Mouse (Mus musculus) hindbrain, embryonic 11.5 days (tissue): ENCODE data around the gene Slc39a1. TPM values are rescaled to one million over a fixed set of nuclear protein-coding genes. Genes with fewer than 3 reads are reported as not detected.

Experiments used
- ATAC-seq: fragments of 200-750 bp; cut with Nextera tagmentation; 2 replicates; pipeline ENCODE4 v1.8.0; 2017; ENCODE audit warnings: mild to moderate bottlenecking, moderate TSS enrichment, moderate library complexity; ENCODE audit not compliant: low FRiP score
- DNase-seq: peaks from one replicate; pipeline ENCODE4 v3.0.0-alpha.2; 2015; ENCODE audit warnings: low spot score
- H3K27ac ChIP-seq: fragments of 300-500 bp; sonication (generic); 2 replicates; pipeline ENCODE4 v1.5.1; 2014; ENCODE audit warnings: mild to moderate bottlenecking, low read depth, low read length
- H3K27me3 ChIP-seq: fragments of 300-500 bp; sonication (generic); 2 replicates; pipeline ENCODE4 v1.6.1; 2014; ENCODE audit warnings: mild to moderate bottlenecking, low read length, moderate library complexity, mixed read lengths; ENCODE audit not compliant: control insufficient read depth, insufficient read depth
- H3K36me3 ChIP-seq: fragments of 300-500 bp; sonication (generic); 2 replicates; pipeline ENCODE4 v1.6.1; 2014; ENCODE audit warnings: mild to moderate bottlenecking, low read length, moderate library complexity, mixed read lengths; ENCODE audit not compliant: control insufficient read depth, insufficient read depth
- H3K4me1 ChIP-seq: fragments of 300-500 bp; sonication (generic); replicated peaks from 2 replicates; pipeline ENCODE4 v1.6.1; 2014; ENCODE audit warnings: low read length, mixed read lengths; ENCODE audit not compliant: control insufficient read depth, insufficient read depth
- H3K4me2 ChIP-seq: fragments of 300-500 bp; sonication (generic); replicated peaks from 2 replicates; pipeline ENCODE4 v1.6.1; 2014; ENCODE audit warnings: mild to moderate bottlenecking, low read depth, low read length
- H3K4me3 ChIP-seq: fragments of 300-500 bp; sonication (generic); 2 replicates; pipeline ENCODE4 v1.5.1; 2014; ENCODE audit warnings: low read depth, low read length
- H3K9ac ChIP-seq: fragments of 300-500 bp; sonication (generic); 2 replicates; pipeline ENCODE4 v1.6.1; 2014; ENCODE audit warnings: low read depth, low read length
- H3K9me3 ChIP-seq: fragments of 300-500 bp; sonication (generic); 2 replicates; pipeline ENCODE4 v1.6.1; 2016; ENCODE audit warnings: low read length; ENCODE audit not compliant: control insufficient read depth
- WGBS: fragments of 180-500 bp; shearing (Covaris S2); extraction: QIAGEN DNeasy Blood & Tissue Kit; methylation state at CpG from one replicate; pipeline ENCODE4 v1.1.7; 2014; 5-methylcytosine and 5-hydroxymethylcytosine counted together
- polyA plus RNA-seq: library from polyadenylated mRNA; unstranded; fragments of >200 nt; fragmentation: Nextera tagmentation; extraction: Ambion mirVana; gene quantifications from 2 replicates; pipeline ENCODE4 v1.2.1, GENCODE M21; 2014

The Slc39a1 gene
- polyA plus RNA-seq, 1 experiment from 2014 or later: 55.3 TPM

DNA sequence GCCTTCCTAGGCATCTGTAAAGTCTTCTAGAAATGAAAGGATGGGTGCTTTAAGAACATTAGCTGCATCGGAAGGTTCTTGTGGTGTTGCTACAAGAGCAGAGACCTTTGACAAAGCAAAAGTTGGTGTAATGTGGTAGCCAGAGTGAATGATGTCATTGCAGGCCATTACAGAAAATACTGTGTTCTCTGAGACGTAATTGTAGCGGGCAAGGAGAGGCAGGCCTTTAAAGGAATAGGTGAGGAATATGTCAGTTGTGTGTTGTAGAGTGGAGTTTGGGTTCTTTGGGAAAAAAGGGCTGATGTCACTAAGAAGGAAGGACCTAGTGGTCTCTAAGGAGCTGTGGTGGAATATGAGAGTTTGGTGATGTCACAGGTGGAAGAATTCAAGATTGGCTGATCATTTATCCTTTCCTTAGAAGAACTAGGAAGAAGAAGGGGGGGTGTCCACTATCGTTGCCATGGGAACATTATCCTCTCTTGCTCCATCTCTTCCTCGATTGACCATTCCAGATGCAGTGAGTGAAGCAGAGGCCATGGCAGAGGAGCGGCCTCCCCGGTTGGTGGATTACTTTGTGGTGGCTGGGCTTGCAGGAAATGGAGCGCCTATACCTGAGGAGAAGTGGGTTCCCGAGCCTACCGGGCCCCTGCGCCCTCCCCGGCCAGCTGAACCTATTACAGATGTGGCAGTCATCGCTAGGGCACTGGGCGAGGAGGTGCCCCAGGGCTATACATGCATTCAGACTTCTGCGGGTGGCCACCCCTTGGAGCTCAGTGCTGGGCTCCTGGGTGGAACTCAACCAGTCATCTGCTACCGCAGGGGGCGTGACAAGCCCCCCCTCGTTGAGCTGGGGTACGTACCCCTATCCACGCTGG lies 19.2 kb downstream of the Slc39a1 start:
- Histone ChIP-seq H3K9me3 (no peaks in the 10 kb centered on the region), H3K4me1 (0 out of 2 replicates have a peak, but pooled peaks cover 3% of the 10 kb centered on the region), H3K9ac (no peak overlapping the region), H3K4me2 (no peak overlapping the region), H3K36me3 (no peaks in the 10 kb centered on the region), H3K4me3 (no peak overlapping the region), H3K27ac (no peak overlapping the region), H3K27me3 (no peaks in the 10 kb centered on the region)
- 93% methylated on average over 20 of the region's 20 CpGs for WGBS
- ATAC-seq (no peak), DNase-seq (no peak)

DNA sequence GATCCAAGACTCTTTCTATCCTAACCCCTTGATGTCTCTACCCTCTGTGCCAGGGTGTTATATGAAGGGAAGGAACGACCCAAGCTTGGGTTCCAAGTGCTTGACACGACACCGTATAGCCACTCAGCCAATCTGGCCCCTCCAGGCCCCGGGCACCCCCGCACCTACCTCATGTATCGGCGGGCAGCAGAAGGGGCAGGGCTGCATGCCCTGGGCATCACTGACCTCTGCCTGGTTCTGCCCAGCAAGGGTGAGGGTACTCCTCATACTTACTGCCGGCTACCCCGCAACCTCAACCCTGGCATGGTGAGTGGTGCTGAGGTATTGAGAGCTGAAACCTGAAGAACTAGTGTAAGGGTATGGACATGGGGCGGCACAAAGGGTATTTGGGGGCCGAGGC lies 20.2 kb downstream of the Slc39a1 start:
- Histone ChIP-seq H3K4me1 (0 out of 2 replicates have a peak, but pooled peaks cover 3% of the 10 kb centered on the region), H3K9ac (no peak overlapping the region), H3K9me3 (no peaks in the 10 kb centered on the region), H3K27ac (no peak overlapping the region), H3K27me3 (no peaks in the 10 kb centered on the region), H3K36me3 (no peaks in the 10 kb centered on the region), H3K4me2 (no peak overlapping the region), H3K4me3 (no peak overlapping the region)
- ATAC-seq (no peak), DNase-seq (no peak)
- whole genome bisulfite sequencing: 98% methylated on average over 11 of the region's 11 CpGs

DNA sequence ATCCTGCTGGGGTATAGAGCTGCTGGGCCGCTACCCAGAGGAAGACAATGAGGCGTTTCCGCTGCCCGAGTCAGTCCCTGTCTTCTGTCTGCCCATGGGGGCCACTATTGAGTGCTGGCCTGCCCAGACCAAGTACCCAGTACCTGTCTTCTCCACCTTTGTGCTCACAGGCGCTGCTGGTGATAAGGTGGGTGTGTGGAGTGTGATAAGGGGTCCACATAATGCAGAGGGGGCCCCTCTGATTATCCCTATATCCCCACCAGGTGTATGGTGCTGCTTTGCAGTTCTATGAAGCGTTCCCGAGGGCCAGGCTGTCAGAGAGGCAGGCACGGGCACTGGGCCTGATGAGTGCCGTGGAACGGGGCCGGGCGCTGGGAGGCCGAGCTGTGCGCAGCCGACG lies 21.0 kb downstream of the Slc39a1 start:
- no peak overlapping the region for H3K9ac ChIP-seq
- H3K4me1 ChIP-seq: 0 out of 2 replicates have a peak, but pooled peaks cover 3% of the 10 kb centered on the region
- 91% methylated on average over 16 of the region's 16 CpGs for WGBS
- no peaks in the 10 kb centered on the region for H3K9me3 ChIP-seq
- H3K36me3 ChIP-seq: no peaks in the 10 kb centered on the region
- no peak overlapping the region for H3K4me2 ChIP-seq
- no peak overlapping the region for H3K4me3 ChIP-seq
- DNase-seq (no peak), ATAC-seq (no peak)
- no peaks in the 10 kb centered on the region for H3K27me3 ChIP-seq
- no peak overlapping the region for H3K27ac ChIP-seq

DNA sequence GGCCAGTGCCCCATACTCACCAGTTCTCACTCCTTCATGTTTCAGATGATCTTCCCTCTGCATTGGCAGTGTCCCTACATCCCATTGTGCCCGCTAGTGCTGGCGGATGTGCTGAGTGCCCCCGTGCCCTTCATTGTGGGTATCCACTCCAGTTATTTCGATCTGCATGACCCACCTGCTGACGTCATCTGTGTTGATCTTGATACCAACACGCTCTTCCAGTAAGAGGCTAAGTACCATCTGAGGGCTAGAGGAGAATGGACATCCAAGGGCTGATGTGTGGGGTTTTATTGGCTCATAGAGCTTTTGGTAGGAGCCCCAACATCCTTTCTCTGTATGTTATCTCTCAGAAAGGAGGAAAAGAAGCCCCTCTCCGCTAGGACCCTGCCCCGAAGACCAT lies 22.8 kb downstream of the Slc39a1 start:
- WGBS: 98% methylated on average over 8 of the region's 8 CpGs
- Histone ChIP-seq H3K4me3 (no peak overlapping the region), H3K9me3 (no peaks in the 10 kb centered on the region), H3K4me2 (no peak overlapping the region), H3K27me3 (no peaks in the 10 kb centered on the region), H3K27ac (no peak overlapping the region), H3K36me3 (no peaks in the 10 kb centered on the region), H3K9ac (no peak overlapping the region), H3K4me1 (no peaks in the 10 kb centered on the region)
- ATAC-seq: no peak
- DNase-seq: no peak

DNA sequence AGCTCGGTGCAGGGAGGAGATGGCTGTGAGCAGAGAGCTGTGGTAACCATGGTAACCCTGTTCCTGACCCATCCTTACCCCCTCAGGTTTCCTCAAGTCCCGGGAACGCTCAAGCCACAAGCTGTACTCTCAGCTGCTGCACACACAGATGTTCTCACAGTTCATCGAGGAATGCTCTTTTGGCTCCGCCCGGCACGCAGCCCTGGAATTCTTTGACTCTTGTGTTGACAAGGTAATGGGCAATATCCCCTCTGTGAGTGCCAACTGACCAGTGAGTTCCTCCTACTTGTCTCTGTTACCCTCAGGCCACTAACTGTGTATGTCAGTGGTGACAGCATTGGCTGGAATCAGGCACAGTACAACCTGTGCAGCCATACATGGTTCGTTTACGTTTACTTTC lies 24.2 kb downstream of the Slc39a1 start:
- no peaks in the 10 kb centered on the region for H3K27me3 ChIP-seq
- ATAC-seq (no peak), DNase-seq (no peak)
- no peak overlapping the region for H3K9ac ChIP-seq
- no peaks in the 10 kb centered on the region for H3K9me3 ChIP-seq
- H3K36me3 ChIP-seq: no peaks in the 10 kb centered on the region
- no peak overlapping the region for H3K4me3 ChIP-seq
- no peak overlapping the region for H3K4me2 ChIP-seq
- WGBS: 71% methylated on average over 9 of the region's 9 CpGs
- no peak overlapping the region for H3K27ac ChIP-seq
- H3K4me1 ChIP-seq: no peaks in the 10 kb centered on the region

DNA sequence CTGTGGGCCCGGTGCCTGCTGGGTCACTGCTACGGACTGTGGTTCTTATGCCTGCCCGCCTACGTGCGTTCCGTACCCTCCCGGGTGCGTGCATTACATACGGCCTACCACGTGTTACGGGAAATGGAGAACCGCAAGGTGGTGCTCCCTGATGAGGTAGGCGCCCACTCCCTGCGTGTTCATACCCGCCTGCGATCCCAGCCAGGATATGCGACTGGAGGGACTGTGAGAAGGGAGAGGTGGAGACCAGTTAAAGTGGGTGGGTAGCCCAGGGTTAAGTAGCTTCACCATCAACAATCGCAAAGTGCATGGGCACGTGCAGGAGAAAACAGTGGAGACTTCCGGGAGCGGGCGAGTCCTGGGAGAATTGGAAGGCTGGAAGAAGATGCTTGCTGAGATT lies 25.9 kb downstream of the Slc39a1 start:
- H3K27me3 ChIP-seq: no peaks in the 10 kb centered on the region
- no peak overlapping the region for H3K27ac ChIP-seq
- H3K4me1 ChIP-seq: no peaks in the 10 kb centered on the region
- 93% methylated on average over 22 of the region's 22 CpGs for WGBS
- no peak overlapping the region for H3K4me3 ChIP-seq
- DNase-seq (no peak), ATAC-seq (no peak)
- H3K9ac ChIP-seq: no peak overlapping the region
- H3K9me3 ChIP-seq: no peaks in the 10 kb centered on the region
- H3K4me2 ChIP-seq: no peak overlapping the region
- no peaks in the 10 kb centered on the region for H3K36me3 ChIP-seq

GRCm38 (mm10) chr3:90275286-90275685 lies 27.3 kb downstream of the Slc39a1 start:
- Histone ChIP-seq H3K4me2 (no peak overlapping the region), H3K4me1 (no peaks in the 10 kb centered on the region), H3K9me3 (no peaks in the 10 kb centered on the region), H3K27me3 (no peaks in the 10 kb centered on the region), H3K36me3 (0 out of 2 replicates have a peak, but pooled peaks cover 2% of the 10 kb centered on the region), H3K27ac (no peak overlapping the region), H3K4me3 (no peak overlapping the region), H3K9ac (no peak overlapping the region)
- DNase-seq (no peak), ATAC-seq (no peak)
- 95% methylated on average over 11 of the region's 11 CpGs for WGBS

- Histone ChIP-seq H3K27ac (no peak overlapping the region), H3K4me3 (no peak overlapping the region), H3K9ac (no peak overlapping the region), H3K9me3 (no peaks in the 10 kb centered on the region), H3K27me3 (no peaks in the 10 kb centered on the region), H3K4me1 (no peaks in the 10 kb centered on the region), H3K4me2 (no peak overlapping the region), H3K36me3 (0 out of 2 replicates have a peak, but pooled peaks cover 2% of the 10 kb centered on the region)
- DNase-seq (no peak), ATAC-seq (no peak)
- 37% methylated on average over 16 of the region's 16 CpGs for WGBS
These were observed 28.9 kb downstream of the Slc39a1 start for GRCm38 (mm10) chr3:90276858-90277257.

DNA sequence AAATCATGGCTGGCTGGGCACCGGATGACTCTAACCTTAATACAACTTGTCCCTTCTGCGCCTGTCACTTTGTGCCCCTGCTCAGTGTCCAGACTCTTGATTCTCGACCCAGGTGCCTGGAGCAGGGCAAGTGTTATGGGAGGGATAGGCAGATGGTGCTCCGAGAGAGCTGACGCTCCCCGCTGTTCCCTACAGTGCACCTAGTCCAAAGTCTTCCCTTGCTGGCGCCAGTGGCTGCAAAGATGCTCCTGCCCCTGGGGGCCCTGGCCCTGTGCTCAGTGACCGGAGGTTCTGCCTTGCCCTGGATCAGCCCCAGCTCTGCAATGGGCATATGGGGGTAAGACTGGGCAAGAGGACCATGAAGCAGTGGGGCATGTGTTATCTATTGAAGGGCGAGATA lies 29.8 kb downstream of the Slc39a1 start:
- ATAC-seq: no peak

More for the DNA sequence above, 29.8 kb downstream of the Slc39a1 start:
- Histone ChIP-seq H3K36me3 (0 out of 2 replicates have a peak, but pooled peaks cover 2% of the 10 kb centered on the region), H3K27me3 (no peaks in the 10 kb centered on the region), H3K9ac (no peak overlapping the region), H3K4me2 (no peak overlapping the region), H3K9me3 (no peaks in the 10 kb centered on the region), H3K4me1 (no peaks in the 10 kb centered on the region), H3K27ac (no peak overlapping the region), H3K4me3 (no peak overlapping the region)
- DNase-seq: no peak
- 90% methylated on average over 9 of the region's 9 CpGs for WGBS
